Mouse (Mus musculus) CH12.LX (cell line): ENCODE results near the gene Nek6. TPM values are rescaled to one million over a fixed set of nuclear protein-coding genes. Genes with fewer than 3 reads are reported as not detected.

ENCODE experiments used
- DNase-seq: peaks from one replicate; pipeline ENCODE4 v3.0.0-alpha.2; 2013; ENCODE audit errors: extremely low read depth
- H3K27ac ChIP-seq: 2 replicates; pipeline ENCODE4 v1.5.1; 2012; ENCODE audit warnings: low read depth, mild to moderate bottlenecking, control low read depth, moderate library complexity; ENCODE audit not compliant: insufficient read depth
- H3K27me3 ChIP-seq: replicated peaks from 2 replicates; pipeline ENCODE3; 2012; ENCODE audit warnings: inconsistent platforms
- H3K36me3 ChIP-seq, 2 experiments: replicated peaks in 1 of 2; 2 replicates each; pipeline versions ENCODE3 to v1.6.1; 2012; ENCODE audit warnings: inconsistent platforms in 1 of 2, low read length in 1 of 2, mild to moderate bottlenecking in 1 of 2, mixed read lengths in 1 of 2, moderate library complexity in 1 of 2; ENCODE audit not compliant: control insufficient read depth in 1 of 2, insufficient read depth in 1 of 2
- H3K4me1 ChIP-seq, 2 experiments: 2 replicates each; pipeline ENCODE4 v1.6.1; 2012; ENCODE audit warnings: inconsistent platforms in 1 of 2, moderate library complexity in 1 of 2; ENCODE audit not compliant: insufficient read depth in 2 of 2, control insufficient read depth in 1 of 2
- H3K4me2 ChIP-seq: 2 replicates; pipeline ENCODE4 v1.6.1; 2012; ENCODE audit warnings: low read depth, mild to moderate bottlenecking, control low read depth; ENCODE audit not compliant: poor library complexity, insufficient read depth, severe bottlenecking
- H3K4me3 ChIP-seq, 3 experiments: fragments of 150-350 bp in 1 of 3; sonication (generic) in 1 of 3; replicated peaks in 1 of 3; 2 replicates each; pipeline versions ENCODE3 to v1.5.1; 2011 to 2012; ENCODE audit warnings: low read depth in 2 of 3, low read length in 2 of 3, mild to moderate bottlenecking in 2 of 3, moderate library complexity in 2 of 3, control low read depth in 1 of 3, improper control_type of control experiment in 1 of 3, inconsistent platforms in 1 of 3, mixed read lengths in 1 of 3; ENCODE audit not compliant: poor library complexity in 1 of 3
- H3K79me2 ChIP-seq: replicated peaks from 2 replicates; pipeline ENCODE4 v1.6.1; 2012; ENCODE audit warnings: mild to moderate bottlenecking, moderate library complexity; ENCODE audit not compliant: control insufficient read depth, poor library complexity, insufficient read depth, severe bottlenecking; ENCODE audit errors: extremely low read depth
- H3K9ac ChIP-seq: 2 replicates; pipeline ENCODE4 v1.6.1; 2012; ENCODE audit warnings: low read depth, mild to moderate bottlenecking, control low read depth, moderate library complexity; ENCODE audit not compliant: insufficient read depth
- H3K9me3 ChIP-seq: replicated peaks from 2 replicates; pipeline ENCODE3; 2012; ENCODE audit warnings: low read length, inconsistent platforms, mixed read lengths
- CHD2 ChIP-seq: IDR thresholded peaks from 2 replicates; pipeline ENCODE4 v1.6.1; 2011; ENCODE audit warnings: low read length, improper control_type of control experiment
- CTCF ChIP-seq, 2 experiments: IDR thresholded peaks in 1 of 2; conservative IDR thresholded peaks in 1 of 2; 2 replicates each; pipeline ENCODE4 v1.5.1; 2011 to 2012; ENCODE audit warnings: low read depth in 2 of 2, low read length in 2 of 2, improper control_type of control experiment in 1 of 2, inconsistent platforms in 1 of 2, mild to moderate bottlenecking in 1 of 2, moderate library complexity in 1 of 2
- ETS1 ChIP-seq: conservative IDR thresholded peaks from 2 replicates; pipeline ENCODE4 v1.6.1; 2012; ENCODE audit warnings: low read depth, mild to moderate bottlenecking, inconsistent platforms, low read length, improper control_type of control experiment, moderate library complexity
- HCFC1 ChIP-seq: IDR thresholded peaks from 2 replicates; pipeline ENCODE4 v1.6.1; 2012; ENCODE audit warnings: low read depth, mild to moderate bottlenecking, inconsistent platforms, low read length, improper control_type of control experiment
- MAFK ChIP-seq: IDR thresholded peaks from 2 replicates; pipeline ENCODE4 v1.6.1; 2011; ENCODE audit warnings: low read length, improper control_type of control experiment; ENCODE audit not compliant: insufficient replicate concordance
- MXI1 ChIP-seq: IDR thresholded peaks from 2 replicates; pipeline ENCODE4 v1.6.1; 2011; ENCODE audit warnings: mild to moderate bottlenecking, low read depth, low read length, improper control_type of control experiment
- POLR2A ChIP-seq: IDR thresholded peaks from 2 replicates; pipeline ENCODE4 v1.6.1; 2011; ENCODE audit warnings: low read depth, mild to moderate bottlenecking, improper control_type of control experiment, low read length
- RAD21 ChIP-seq: IDR thresholded peaks from 2 replicates; pipeline ENCODE4 v1.6.1; 2011; ENCODE audit warnings: low read depth, mild to moderate bottlenecking, low read length, improper control_type of control experiment, moderate library complexity
- SIN3A ChIP-seq: IDR thresholded peaks from 2 replicates; pipeline ENCODE4 v1.6.1; 2012; ENCODE audit warnings: low read length, improper control_type of control experiment, inconsistent platforms
- UBTF ChIP-seq: IDR thresholded peaks from 2 replicates; pipeline ENCODE4 v1.6.1; 2012; ENCODE audit warnings: low read depth, mild to moderate bottlenecking, inconsistent platforms, low read length, improper control_type of control experiment, moderate library complexity
- ZNF384 ChIP-seq: IDR thresholded peaks from 2 replicates; pipeline ENCODE4 v1.6.1; 2012; ENCODE audit warnings: low read depth, low read length, improper control_type of control experiment, inconsistent platforms
- dilution Hi-C: fragments of 300-500 bp; cut with MboI; formaldehyde crosslinking; loops from 2 replicates; pipeline ENCODE4 v1.14.3; 2020; ENCODE audit warnings: low sequenced_read_pairs; ENCODE audit not compliant: extremely low pct_unique_long_range_greater_than_20kb, extremely low pct_ligation_motif_present
- in situ Hi-C: fragments of 300-500 bp; cut with MboI; formaldehyde crosslinking; loops from 3 replicates; pipeline ENCODE4 v1.14.3; 2019; ENCODE audit warnings: low sequenced_read_pairs, low pct_ligation_motif_present, low pct_unique_long_range_greater_than_20kb, mixed read lengths
- polyA plus RNA-seq: library from polyadenylated mRNA; unstranded; fragments of >175 nt; gene quantifications from 2 replicates; pipeline ENCODE4 v1.2.1, GENCODE M21; 2012; ENCODE audit warnings: low read depth; ENCODE audit not compliant: insufficient read length
- total RNA-seq, 2 experiments: library from RNA; depleted of rRNA; stranded (reverse); fragments of 300-350 nt in 1 of 2; fragments of >200 nt in 1 of 2; gene quantifications; 2 replicates each; pipeline ENCODE4 v1.2.3; 2012 to 2014

Gene Nek6
- total and polyA plus RNA-seq, 3 experiments: 31.0 to 39.9 (median 36.7) TPM

DNA sequence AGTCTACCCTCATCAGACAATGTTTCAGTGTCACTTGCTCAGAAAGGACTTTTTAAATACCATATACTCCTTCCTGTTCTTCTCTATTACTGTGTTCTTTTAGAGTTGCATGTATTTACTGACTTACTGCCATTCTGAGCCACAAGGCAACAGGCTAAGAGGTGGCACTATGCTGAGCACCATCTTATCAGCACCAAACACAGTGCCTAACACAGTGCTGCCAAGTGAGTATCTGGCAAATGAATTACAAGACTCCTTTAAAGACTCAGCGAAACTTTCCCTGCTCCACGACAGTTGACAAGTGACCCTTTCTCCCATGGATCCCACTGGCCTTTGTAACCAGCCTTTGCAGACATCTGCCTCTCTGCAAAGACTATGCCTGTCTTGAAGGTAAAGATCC, 119.1 kb downstream of the Nek6 start:
- H3K9me3 ChIP-seq: no peaks in the 10 kb centered on the region
- peaks cover 0 to 1% of the 10 kb centered on the region in 2 experiments; a peak in 1 of 4 replicates for H3K4me1 ChIP-seq
- H3K27me3 ChIP-seq: no peaks in the 10 kb centered on the region
- TF ChIP-seq RAD21 (no peak), ETS1 (no peak)
- dilution Hi-C loops (no loop called here), in situ Hi-C loops (no loop called here)
- H3K4me3 ChIP-seq: no peak overlapping the region
- no peak for DNase-seq
- H3K79me2 ChIP-seq: peaks cover 13% of the 10 kb centered on the region
- no peak overlapping the region for H3K4me2 ChIP-seq
- H3K9ac ChIP-seq: no peak overlapping the region
- peaks cover 74 to 98% of the 10 kb centered on the region in 2 experiments for H3K36me3 ChIP-seq
- H3K27ac ChIP-seq: no peak overlapping the region

DNA sequence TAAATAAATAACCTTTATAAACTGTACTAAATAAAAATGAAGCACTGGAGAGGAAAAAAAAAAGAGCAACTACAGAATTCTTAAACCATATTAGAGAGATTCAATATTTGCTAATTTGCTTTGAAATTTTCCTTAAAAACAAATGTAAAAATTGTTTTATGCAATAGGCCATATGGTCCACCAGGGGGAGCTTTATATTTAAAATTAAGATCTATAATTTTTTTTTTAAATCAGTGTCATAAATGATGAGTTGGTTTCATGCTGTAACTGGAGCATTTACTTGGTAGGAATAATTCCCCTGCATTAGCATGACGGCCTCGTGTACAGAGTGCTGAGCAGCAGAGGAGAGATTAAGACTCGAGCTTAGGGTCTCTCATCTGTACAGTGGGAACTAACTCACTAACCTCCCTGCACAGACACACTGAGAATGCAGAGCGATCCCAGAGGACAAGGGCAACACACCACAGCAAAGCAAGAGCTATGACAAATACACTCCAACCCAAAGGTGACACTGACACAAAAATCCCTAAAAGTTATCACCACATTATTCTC, 126.3 kb downstream of the Nek6 start:
- dilution Hi-C loops: no loop called here
- peaks cover 65 to 90% of the 10 kb centered on the region in 2 experiments for H3K36me3 ChIP-seq
- no peak overlapping the region for H3K4me2 ChIP-seq
- in situ Hi-C loops: no loop called here
- peaks cover 0 to 13% of the 10 kb centered on the region in 2 experiments; a peak in 1 of 4 replicates for H3K4me1 ChIP-seq
- DNase-seq: no peak
- H3K9me3 ChIP-seq: no peaks in the 10 kb centered on the region
- H3K9ac ChIP-seq: no peak overlapping the region
- H3K27me3 ChIP-seq: no peaks in the 10 kb centered on the region
- TF ChIP-seq CTCF (conservative IDR thresholded peaks at IDR 0.05 in 1 of 2, IDR thresholded peaks at IDR 0.05 in 1 of 2; ENCODE audit: low read depth in 2 of 2, low read length in 2 of 2) (peak; percentile 13 to 52; a peak in 3 of 4 replicates), MXI1 (no peak), SIN3A (no peak), HCFC1 (no peak), ETS1 (no peak), ZNF384 (peak; percentile 59; the same call in 1 of the 2 replicates), CHD2 (no peak), MAFK (no peak)
- H3K79me2 ChIP-seq: peaks cover 35% of the 10 kb centered on the region
- no peak overlapping the region for H3K4me3 ChIP-seq
- H3K27ac ChIP-seq: no peak overlapping the region

DNA sequence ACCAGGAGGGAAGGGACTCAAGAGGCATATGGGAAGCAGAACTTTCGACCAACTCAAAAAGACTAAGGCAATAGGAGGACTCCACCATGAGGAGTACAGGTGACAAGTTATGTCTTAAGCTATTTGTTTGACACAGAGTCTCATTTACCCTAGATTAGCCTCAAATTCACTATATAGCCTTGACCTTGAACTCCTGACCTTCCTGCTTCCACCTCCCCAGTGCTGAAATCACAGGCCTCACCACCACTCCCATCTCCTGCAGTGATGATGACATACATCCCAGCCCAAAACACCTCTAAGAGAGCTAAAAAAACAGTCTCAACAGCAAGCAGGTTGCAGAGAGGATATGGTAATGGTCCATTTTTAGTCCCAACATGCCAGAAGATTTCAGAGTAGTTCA, 130.3 kb downstream of the Nek6 start:
- Histone ChIP-seq H3K79me2 (peaks cover 29% of the 10 kb centered on the region), H3K36me3 (peaks cover 34 to 53% of the 10 kb centered on the region in 2 experiments), H3K27ac (no peak overlapping the region), H3K4me2 (no peak overlapping the region), H3K9ac (no peak overlapping the region), H3K4me3 (no peak overlapping the region), H3K4me1 (peaks cover 2 to 25% of the 10 kb centered on the region in 2 experiments; a peak in 3 of 4 replicates), H3K27me3 (no peaks in the 10 kb centered on the region), H3K9me3 (no peaks in the 10 kb centered on the region)
- dilution Hi-C loops (no loop called here), in situ Hi-C loops (no loop called here)
- TF ChIP-seq UBTF: no peak
- TF ChIP-seq ETS1: no peak
- TF ChIP-seq POLR2A: no peak
- DNase-seq: no peak
